Mouse (Mus musculus): ENCODE results near the gene Rhbdl2. TPM values are rescaled to one million over a fixed set of nuclear protein-coding genes. Genes with fewer than 3 reads are reported as not detected.

Rhbdl2 gene
- 1 to 10 TPM; 2.3 to 3.2 TPM for total RNA-seq (2021)
- long read RNA-seq, experiment 1, partial matches to known transcripts = 1 of 1 reads
- long read RNA-seq, experiment 1, other reads (novel, unspliced or antisense) = 0 of 1 reads
- long read RNA-seq, experiment 2, partial matches to known transcripts = 1 of 1 reads
- long read RNA-seq, experiment 2, other reads (novel, unspliced or antisense) = 0 of 1 reads

DNA sequence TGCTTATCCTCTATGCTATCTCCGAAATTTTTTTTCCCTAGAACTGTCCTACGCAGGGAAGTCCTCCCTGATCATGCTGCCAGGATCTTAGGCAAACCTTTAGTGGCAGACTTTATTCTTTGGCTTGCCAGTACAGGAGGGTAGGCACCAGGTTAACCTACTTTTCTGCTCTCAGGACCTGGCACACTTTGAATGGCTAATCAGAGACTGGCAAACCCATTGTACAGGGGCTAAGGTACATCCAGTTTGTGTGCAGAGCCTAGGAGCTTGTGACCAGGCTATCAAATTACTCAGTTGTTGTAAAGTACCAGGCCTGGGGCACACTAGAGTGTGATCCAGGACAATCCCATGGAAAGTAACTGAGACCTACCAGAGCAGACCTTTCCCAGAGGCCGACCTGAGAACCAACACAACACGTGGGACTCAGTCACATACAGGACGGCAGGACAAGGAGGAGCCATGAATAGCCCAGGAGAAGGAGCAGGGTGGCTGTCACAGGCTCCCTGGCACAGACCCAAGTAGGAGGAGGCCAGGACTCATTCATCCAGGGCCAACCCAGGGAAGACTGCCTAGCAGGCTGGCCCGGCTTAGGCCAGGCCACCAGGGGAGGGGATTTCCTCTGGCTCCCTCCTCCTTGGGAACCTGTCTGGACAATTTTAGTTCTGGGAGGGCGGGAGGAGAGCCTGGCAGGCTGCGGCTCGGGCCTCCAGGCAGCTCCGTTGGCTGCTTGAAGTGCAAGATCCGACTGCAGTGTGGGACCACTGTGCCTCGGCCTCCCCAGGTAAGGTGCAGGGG lies at the start of gene Rhbdl2:
Rhbdl2 (plus strand) TSS at position 684 of the 795 bp plus-strand sequence.
- DNase-seq (ENCODE audit: low spot score in 2 of 2) = peak; percentile 7 to 58

- DNase-seq (ENCODE audit: low spot score in 2 of 2) = no peak
These were observed 49.0 kb upstream of the Rhbdl2 start for GRCm38 (mm10) chr4:123738708-123739107.

DNA sequence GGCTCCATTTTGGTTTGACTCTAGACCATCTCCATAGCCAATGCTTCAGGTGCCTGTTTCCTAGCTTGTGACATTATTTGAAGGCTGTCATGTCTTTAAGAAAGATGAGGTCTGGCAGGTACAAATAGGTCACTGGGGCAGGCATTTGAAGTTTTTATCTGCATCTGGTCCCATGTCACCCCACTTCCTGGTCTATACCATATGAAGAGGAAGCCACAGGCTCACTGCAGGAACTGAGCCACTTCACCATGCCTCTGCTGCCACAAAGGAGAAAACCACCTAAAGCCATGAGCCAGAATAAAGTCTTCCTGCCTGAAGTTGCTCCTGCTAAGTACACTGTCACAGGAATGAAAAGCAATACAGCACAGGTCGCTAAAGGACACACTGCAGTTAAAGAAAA lies 44.8 kb upstream of the Rhbdl2 start:
- no peak for DNase-seq (ENCODE audit: low spot score in 2 of 2)

DNA sequence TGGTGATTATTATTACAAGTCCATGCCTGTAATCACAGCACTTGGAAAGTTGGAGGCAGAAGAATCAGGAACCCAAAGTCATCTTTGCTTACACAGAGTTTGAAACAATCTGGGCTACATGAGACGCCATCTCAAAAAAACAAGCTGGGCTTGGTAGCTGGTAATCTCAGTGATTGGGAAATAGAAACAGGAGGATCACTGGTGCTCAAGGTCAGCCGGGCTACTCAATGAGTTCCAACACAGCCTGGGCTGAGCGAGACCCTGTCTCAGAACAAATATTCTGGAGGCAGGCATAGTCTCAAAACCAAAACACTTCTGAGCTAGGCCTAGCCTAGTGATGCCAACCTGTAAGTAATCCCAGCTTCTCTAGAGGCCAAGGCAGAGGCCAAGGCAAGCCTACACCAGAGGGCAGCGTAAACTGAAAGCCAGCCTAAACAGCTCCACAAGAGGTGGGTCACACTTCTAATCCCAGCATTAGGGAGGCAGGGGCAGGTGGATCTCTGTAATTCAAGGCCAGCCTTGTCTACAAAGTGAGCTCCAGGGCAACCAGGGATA lies 42.4 kb upstream of the Rhbdl2 start:
- DNase-seq (ENCODE audit: low spot score in 2 of 2) = no peak

- no peak for DNase-seq (ENCODE audit: low spot score in 2 of 2)
These were observed 38.8 kb upstream of the Rhbdl2 start for GRCm38 (mm10) chr4:123748726-123749415.

GRCm38 (mm10) chr4:123749484-123750130 lies 38.1 kb upstream of the Rhbdl2 start:
- DNase-seq (ENCODE audit: low spot score in 2 of 2) = peak; percentile 12 to 13

GRCm38 (mm10) chr4:123750152-123750651 lies 37.5 kb upstream of the Rhbdl2 start, which contains the start of gene Akirin1:
Gene Akirin1, minus strand, starts transcription at chr4:123750345.
- peak; percentile 97 for DNase-seq (ENCODE audit: low spot score in 2 of 2)

- DNase-seq (ENCODE audit: low spot score in 2 of 2) = no peak
These were observed 36.9 kb upstream of the Rhbdl2 start for GRCm38 (mm10) chr4:123750707-123751312.

DNA sequence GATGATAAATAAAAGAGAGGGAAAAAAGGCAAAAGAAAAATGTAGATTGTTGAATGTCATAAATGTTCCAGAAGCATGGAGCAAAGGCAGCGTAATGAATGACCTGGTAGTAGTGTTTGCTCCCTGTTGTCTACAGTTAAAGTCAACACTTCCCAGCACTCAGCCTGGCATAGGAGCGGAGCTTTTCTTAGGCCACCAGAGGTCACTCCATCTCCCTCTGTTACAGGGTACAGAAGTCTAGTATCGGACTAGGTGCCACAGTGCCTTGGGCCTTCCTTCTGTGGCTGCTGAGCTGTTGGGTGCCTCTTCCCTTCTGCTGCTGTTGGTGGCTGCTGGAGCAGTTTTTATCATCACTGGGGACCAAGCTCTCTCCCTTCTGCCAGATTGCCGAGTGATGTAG lies 29.4 kb upstream of the Rhbdl2 start:
- DNase-seq (ENCODE audit: low spot score in 2 of 2) = no peak

GRCm38 (mm10) chr4:123765071-123765470 lies 22.6 kb upstream of the Rhbdl2 start:
- no peak for DNase-seq (ENCODE audit: low spot score in 2 of 2)

DNA sequence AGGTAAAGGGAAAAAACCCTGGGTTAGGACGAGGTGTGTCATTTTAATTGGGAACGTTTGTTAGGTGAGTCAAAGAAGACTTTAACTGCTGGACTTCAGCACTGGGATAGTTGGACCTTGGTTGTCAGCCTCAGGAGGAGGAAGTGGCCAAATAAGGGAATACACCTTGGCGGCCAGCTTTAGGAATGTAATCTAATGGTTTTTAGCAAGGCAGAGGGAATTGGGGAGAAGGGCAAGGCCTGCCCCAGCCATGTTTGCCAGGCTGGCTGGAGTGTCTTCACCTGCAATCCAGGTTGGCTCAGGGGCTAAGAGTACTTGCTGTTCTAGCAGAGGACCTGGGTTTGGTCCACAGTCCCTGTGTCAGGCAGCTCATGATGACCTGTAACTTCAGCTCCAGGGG lies 19.9 kb upstream of the Rhbdl2 start:
- DNase-seq (ENCODE audit: low spot score in 2 of 2) = no peak

DNA sequence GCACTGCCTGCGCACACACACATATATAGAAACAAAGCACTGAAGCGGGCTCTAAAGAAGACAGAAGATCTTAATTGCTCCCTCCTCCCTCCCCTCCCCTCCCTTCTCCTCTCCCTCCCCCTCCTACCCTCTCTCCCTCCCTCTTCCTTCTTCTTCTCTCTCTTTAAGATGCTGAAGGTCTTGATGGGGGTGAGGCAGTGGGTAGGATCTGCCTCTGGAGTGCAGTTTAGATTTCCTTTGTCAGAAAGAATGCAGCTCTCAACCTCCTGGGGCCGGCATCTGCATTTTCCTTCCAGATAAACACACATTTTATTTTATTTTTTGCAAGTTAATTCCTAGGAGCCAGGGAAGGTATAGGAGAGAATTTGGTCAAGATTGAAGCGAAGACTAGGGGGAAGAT lies 19.4 kb upstream of the Rhbdl2 start:
- DNase-seq (ENCODE audit: low spot score in 2 of 2) = no peak

GRCm38 (mm10) chr4:123792666-123793065 lies 5.0 kb downstream of the Rhbdl2 start:
- no peak for DNase-seq (ENCODE audit: low spot score in 2 of 2)

DNA sequence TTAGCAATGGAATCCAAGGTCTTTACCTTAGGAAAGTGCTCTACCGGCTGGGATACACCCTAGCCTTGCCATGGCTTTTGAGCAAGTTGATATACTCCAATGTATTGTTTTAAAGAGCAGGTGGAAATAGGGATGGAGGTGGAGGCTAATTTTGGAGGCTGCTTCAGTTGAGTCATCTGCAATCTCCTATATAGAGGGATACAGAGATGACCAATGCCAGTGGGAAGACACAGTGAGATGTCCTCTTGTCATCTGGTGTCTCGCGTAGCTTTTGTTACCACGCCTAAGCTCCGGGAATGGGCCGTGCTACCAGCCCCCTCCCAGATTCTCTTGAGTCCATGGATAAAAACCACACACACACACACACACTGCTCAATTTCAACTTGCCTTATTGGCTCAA lies 5.5 kb downstream of the Rhbdl2 start:
- DNase-seq (ENCODE audit: low spot score in 2 of 2) = no peak

- no peak for DNase-seq (ENCODE audit: low spot score in 2 of 2)
These were observed 7.4 kb downstream of the Rhbdl2 start for GRCm38 (mm10) chr4:123795057-123795456.

- DNase-seq (ENCODE audit: low spot score in 2 of 2) = no peak
These were observed 9.7 kb downstream of the Rhbdl2 start for GRCm38 (mm10) chr4:123797403-123797802.

GRCm38 (mm10) chr4:123797856-123798255 lies 10.2 kb downstream of the Rhbdl2 start:
- no peak for DNase-seq (ENCODE audit: low spot score in 2 of 2)

DNA sequence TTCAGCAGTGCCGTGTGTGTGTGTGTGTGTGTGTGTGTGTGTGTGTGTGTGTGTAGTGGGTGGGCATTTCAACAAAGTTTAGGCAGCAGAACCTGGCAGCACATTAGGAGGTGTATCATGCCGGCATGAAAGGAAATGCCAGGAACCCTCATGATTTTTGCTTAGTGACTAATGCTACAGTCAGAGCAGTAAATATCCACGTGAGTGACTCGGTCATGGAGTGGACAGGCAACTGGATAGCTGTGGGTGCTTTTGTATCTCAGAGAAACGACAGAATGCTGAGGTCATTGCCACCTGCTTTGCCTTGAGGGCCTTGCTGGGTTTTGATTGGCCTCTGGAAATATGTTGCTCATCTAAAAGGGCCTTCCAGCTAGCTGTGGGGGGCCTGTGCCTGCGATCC lies 16.0 kb downstream of the Rhbdl2 start:
- DNase-seq (ENCODE audit: low spot score in 2 of 2) = no peak

GRCm38 (mm10) chr4:123808304-123808703 lies 20.6 kb downstream of the Rhbdl2 start:
- no peak for DNase-seq (ENCODE audit: low spot score in 2 of 2)

DNA sequence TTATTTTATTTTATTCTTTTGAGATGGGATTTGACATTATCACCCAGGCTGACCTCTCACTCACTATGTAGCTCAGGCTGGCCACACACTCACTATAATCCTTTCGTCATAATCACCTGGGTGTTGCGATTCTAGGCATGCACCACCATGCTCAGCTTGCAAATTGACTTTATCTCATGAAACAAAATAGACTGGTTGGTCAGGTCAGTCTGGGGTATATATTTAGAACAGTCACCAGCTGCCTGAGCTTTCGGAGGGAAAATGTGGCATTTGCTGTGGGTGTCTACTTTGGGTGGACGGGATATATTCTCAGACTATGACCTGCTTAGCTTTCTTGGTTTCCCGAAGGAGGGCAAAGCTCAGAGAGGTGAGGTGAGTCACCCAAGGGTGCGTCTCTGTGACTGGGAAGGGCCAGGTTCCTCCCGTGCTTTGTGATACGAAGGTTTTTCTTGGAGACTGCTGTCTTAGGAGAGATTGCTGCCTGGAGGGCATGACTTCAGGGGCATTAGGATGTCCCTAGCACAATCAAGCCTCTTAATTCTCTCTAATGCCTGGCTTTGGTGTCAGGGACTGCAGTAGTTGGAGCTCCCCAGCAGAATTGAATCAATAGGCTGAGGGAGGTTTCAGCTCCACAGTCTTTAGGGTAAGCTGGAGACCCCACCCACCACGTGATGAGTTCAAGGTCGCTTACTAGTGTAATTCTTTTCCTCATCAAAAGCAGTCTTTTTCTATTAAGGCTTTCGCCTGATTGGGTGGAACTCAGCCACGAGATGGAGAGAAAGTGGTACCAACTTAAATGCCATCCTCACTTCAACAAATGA lies 23.0 kb downstream of the Rhbdl2 start:
- DNase-seq (ENCODE audit: low spot score in 2 of 2) = no peak

Data from adrenal gland, postnatal 4 days (tissue).